Mouse (Mus musculus): ENCODE measurements around the gene Klrb1a. TPM values are rescaled to one million over a fixed set of nuclear protein-coding genes. Genes with fewer than 3 reads are reported as not detected.
A peak's percentile ranks its signal among the peaks of the same experiment; 100 is the strongest.
"Not testable (repeated sequence)": the region's sequence is repeated elsewhere in the genome, so short reads cannot be mapped to it uniquely, and the experiment has no call there.

Gene Klrb1a
- polyA plus RNA-seq (2014; fragmentation: Nextera tagmentation; extraction: Ambion mirVana), result not detected in 2 replicates

GRCm38 (mm10) chr6:128623433-128623832 lies at the start of gene Klrb1a:
Gene Klrb1a, minus strand, starts transcription at chr6:128623533.
- H3K9ac ChIP-seq (replicated peaks; ENCODE audit: low read depth, low read length); H3K27ac ChIP-seq (ENCODE audit: low read length); ATAC-seq (ENCODE audit: insufficient number of reproducible peaks, insufficient read depth, low FRiP score, low read depth); H3K4me3 ChIP-seq (ENCODE audit: low read depth, low read length); H3K36me3 ChIP-seq (ENCODE audit: control insufficient read depth, insufficient read depth, low read length); H3K27me3 ChIP-seq (ENCODE audit: control insufficient read depth, insufficient read depth, low read length); H3K4me2 ChIP-seq (replicated peaks; ENCODE audit: low read depth, low read length); H3K4me1 ChIP-seq (ENCODE audit: control insufficient read depth, insufficient read depth, low read length); H3K9me3 ChIP-seq (ENCODE audit: control insufficient read depth, low read depth, low read length): not testable (repeated sequence)
- WGBS, result 96% methylated on average over 5 of the region's 5 CpGs

- ATAC-seq (ENCODE audit: insufficient number of reproducible peaks, insufficient read depth, low FRiP score, low read depth), result no peak
- no peak overlapping the region for H3K27ac ChIP-seq (ENCODE audit: low read length)
- no peaks in the 10 kb centered on the region for H3K4me1 ChIP-seq (ENCODE audit: control insufficient read depth, insufficient read depth, low read length)
- no peaks in the 10 kb centered on the region for H3K27me3 ChIP-seq (ENCODE audit: control insufficient read depth, insufficient read depth, low read length)
- H3K4me2 ChIP-seq (replicated peaks; ENCODE audit: low read depth, low read length), result no peak overlapping the region
- no peaks in the 10 kb centered on the region for H3K36me3 ChIP-seq (ENCODE audit: control insufficient read depth, insufficient read depth, low read length)
- no peak overlapping the region for H3K4me3 ChIP-seq (ENCODE audit: low read depth, low read length)
- H3K9ac ChIP-seq (replicated peaks; ENCODE audit: low read depth, low read length), result no peak overlapping the region
- 42% methylated on average over 4 of the region's 4 CpGs for WGBS
- no peaks in the 10 kb centered on the region for H3K9me3 ChIP-seq (ENCODE audit: control insufficient read depth, low read depth, low read length)
These were observed 46.6 kb upstream of the Klrb1a start for GRCm38 (mm10) chr6:128669936-128670335.

GRCm38 (mm10) chr6:128662206-128662605 lies 38.9 kb upstream of the Klrb1a start, which contains the start of gene Clec2h:
Gene Clec2h, plus strand, starts transcription at chr6:128662385.
- H3K27ac ChIP-seq (ENCODE audit: low read length), result no peak within 1 kb of the TSS
- no peak for ATAC-seq (ENCODE audit: insufficient number of reproducible peaks, insufficient read depth, low FRiP score, low read depth)
- H3K4me1 ChIP-seq (ENCODE audit: control insufficient read depth, insufficient read depth, low read length), result no peaks in the 10 kb centered on the region
- H3K27me3 ChIP-seq (ENCODE audit: control insufficient read depth, insufficient read depth, low read length), result no peaks in the 10 kb centered on the region
- H3K4me3 ChIP-seq (ENCODE audit: low read depth, low read length), result no peak within 1 kb of the TSS
- H3K9me3 ChIP-seq (ENCODE audit: control insufficient read depth, low read depth, low read length), result no peaks in the 10 kb centered on the region
- H3K9ac ChIP-seq (replicated peaks; ENCODE audit: low read depth, low read length), result no peak within 1 kb of the TSS
- no peak within 1 kb of the TSS for H3K4me2 ChIP-seq (replicated peaks; ENCODE audit: low read depth, low read length)
- no peaks in the 10 kb centered on the region for H3K36me3 ChIP-seq (ENCODE audit: control insufficient read depth, insufficient read depth, low read length)
- WGBS, result 26% methylated on average over 1 of the region's 1 CpGs

GRCm38 (mm10) chr6:128661249-128661648 lies 37.9 kb upstream of the Klrb1a start:
- H3K27ac ChIP-seq (ENCODE audit: low read length), result no peak overlapping the region
- no peak overlapping the region for H3K9ac ChIP-seq (replicated peaks; ENCODE audit: low read depth, low read length)
- no peaks in the 10 kb centered on the region for H3K36me3 ChIP-seq (ENCODE audit: control insufficient read depth, insufficient read depth, low read length)
- H3K4me2 ChIP-seq (replicated peaks; ENCODE audit: low read depth, low read length), result no peak overlapping the region
- 90% methylated on average over 1 of the region's 1 CpGs for WGBS
- no peaks in the 10 kb centered on the region for H3K4me1 ChIP-seq (ENCODE audit: control insufficient read depth, insufficient read depth, low read length)
- ATAC-seq (ENCODE audit: insufficient number of reproducible peaks, insufficient read depth, low FRiP score, low read depth), result no peak
- no peak overlapping the region for H3K4me3 ChIP-seq (ENCODE audit: low read depth, low read length)
- no peaks in the 10 kb centered on the region for H3K27me3 ChIP-seq (ENCODE audit: control insufficient read depth, insufficient read depth, low read length)
- H3K9me3 ChIP-seq (ENCODE audit: control insufficient read depth, low read depth, low read length), result no peaks in the 10 kb centered on the region

- Histone ChIP-seq H3K4me1 (ENCODE audit: control insufficient read depth, insufficient read depth, low read length) (no peaks in the 10 kb centered on the region), H3K27ac (ENCODE audit: low read length) (no peak overlapping the region), H3K27me3 (ENCODE audit: control insufficient read depth, insufficient read depth, low read length) (no peaks in the 10 kb centered on the region), H3K4me3 (ENCODE audit: low read depth, low read length) (no peak overlapping the region), H3K36me3 (ENCODE audit: control insufficient read depth, insufficient read depth, low read length) (no peaks in the 10 kb centered on the region), H3K9me3 (ENCODE audit: control insufficient read depth, low read depth, low read length) (no peaks in the 10 kb centered on the region), H3K4me2 (replicated peaks; ENCODE audit: low read depth, low read length) (no peak overlapping the region), H3K9ac (replicated peaks; ENCODE audit: low read depth, low read length) (no peak overlapping the region)
- no peak for ATAC-seq (ENCODE audit: insufficient number of reproducible peaks, insufficient read depth, low FRiP score, low read depth)
- WGBS, result 96% methylated on average over 1 of the region's 1 CpGs
These were observed 29.6 kb upstream of the Klrb1a start for GRCm38 (mm10) chr6:128652938-128653337.

- not testable (repeated sequence) for H3K27me3 ChIP-seq (ENCODE audit: control insufficient read depth, insufficient read depth, low read length); H3K27ac ChIP-seq (ENCODE audit: low read length); H3K9ac ChIP-seq (replicated peaks; ENCODE audit: low read depth, low read length); H3K36me3 ChIP-seq (ENCODE audit: control insufficient read depth, insufficient read depth, low read length); H3K9me3 ChIP-seq (ENCODE audit: control insufficient read depth, low read depth, low read length); H3K4me1 ChIP-seq (ENCODE audit: control insufficient read depth, insufficient read depth, low read length); H3K4me3 ChIP-seq (ENCODE audit: low read depth, low read length); H3K4me2 ChIP-seq (replicated peaks; ENCODE audit: low read depth, low read length)
- 81% methylated on average over 4 of the region's 7 CpGs for WGBS
- peak; percentile 62; the same call in 1 of the 2 replicates for ATAC-seq (ENCODE audit: insufficient number of reproducible peaks, insufficient read depth, low FRiP score, low read depth)
These were observed 27.5 kb upstream of the Klrb1a start for GRCm38 (mm10) chr6:128650827-128651226.

- no peaks in the 10 kb centered on the region for H3K27me3 ChIP-seq (ENCODE audit: control insufficient read depth, insufficient read depth, low read length)
- ATAC-seq (ENCODE audit: insufficient number of reproducible peaks, insufficient read depth, low FRiP score, low read depth), result no peak
- no peak overlapping the region for H3K9ac ChIP-seq (replicated peaks; ENCODE audit: low read depth, low read length)
- no peaks in the 10 kb centered on the region for H3K4me1 ChIP-seq (ENCODE audit: control insufficient read depth, insufficient read depth, low read length)
- no peaks in the 10 kb centered on the region for H3K36me3 ChIP-seq (ENCODE audit: control insufficient read depth, insufficient read depth, low read length)
- 50% methylated on average over 1 of the region's 1 CpGs for WGBS
- H3K27ac ChIP-seq (ENCODE audit: low read length), result no peak overlapping the region
- no peak overlapping the region for H3K4me2 ChIP-seq (replicated peaks; ENCODE audit: low read depth, low read length)
- H3K4me3 ChIP-seq (ENCODE audit: low read depth, low read length), result no peak overlapping the region
- H3K9me3 ChIP-seq (ENCODE audit: control insufficient read depth, low read depth, low read length), result no peaks in the 10 kb centered on the region
These were observed 26.9 kb upstream of the Klrb1a start for GRCm38 (mm10) chr6:128650187-128650586.

GRCm38 (mm10) chr6:128649681-128650080 lies 26.3 kb upstream of the Klrb1a start:
- no peak overlapping the region for H3K9ac ChIP-seq (replicated peaks; ENCODE audit: low read depth, low read length)
- ATAC-seq (ENCODE audit: insufficient number of reproducible peaks, insufficient read depth, low FRiP score, low read depth), result no peak
- H3K27me3 ChIP-seq (ENCODE audit: control insufficient read depth, insufficient read depth, low read length), result no peaks in the 10 kb centered on the region
- no peak overlapping the region for H3K4me3 ChIP-seq (ENCODE audit: low read depth, low read length)
- no peaks in the 10 kb centered on the region for H3K9me3 ChIP-seq (ENCODE audit: control insufficient read depth, low read depth, low read length)
- no peaks in the 10 kb centered on the region for H3K4me1 ChIP-seq (ENCODE audit: control insufficient read depth, insufficient read depth, low read length)
- 60% methylated on average over 3 of the region's 3 CpGs for WGBS
- no peaks in the 10 kb centered on the region for H3K36me3 ChIP-seq (ENCODE audit: control insufficient read depth, insufficient read depth, low read length)
- H3K27ac ChIP-seq (ENCODE audit: low read length), result no peak overlapping the region
- H3K4me2 ChIP-seq (replicated peaks; ENCODE audit: low read depth, low read length), result no peak overlapping the region

GRCm38 (mm10) chr6:128645708-128646107 lies 22.4 kb upstream of the Klrb1a start:
- H3K9me3 ChIP-seq (ENCODE audit: control insufficient read depth, low read depth, low read length); H3K27me3 ChIP-seq (ENCODE audit: control insufficient read depth, insufficient read depth, low read length); ATAC-seq (ENCODE audit: insufficient number of reproducible peaks, insufficient read depth, low FRiP score, low read depth); H3K4me3 ChIP-seq (ENCODE audit: low read depth, low read length); H3K9ac ChIP-seq (replicated peaks; ENCODE audit: low read depth, low read length); H3K27ac ChIP-seq (ENCODE audit: low read length); H3K36me3 ChIP-seq (ENCODE audit: control insufficient read depth, insufficient read depth, low read length); H3K4me1 ChIP-seq (ENCODE audit: control insufficient read depth, insufficient read depth, low read length); H3K4me2 ChIP-seq (replicated peaks; ENCODE audit: low read depth, low read length): not testable (repeated sequence)
- WGBS, result 76% methylated on average over 12 of the region's 12 CpGs

All from stomach, embryonic 14.5 days (tissue).